Mouse (Mus musculus) lung, postnatal 14 days (tissue): Measurements from ENCODE around the gene Ntrk3.

Source experiments
- DNase-seq: peaks from one replicate; pipeline ENCODE4 v3.0.0; 2021

Ntrk3 gene

DNA sequence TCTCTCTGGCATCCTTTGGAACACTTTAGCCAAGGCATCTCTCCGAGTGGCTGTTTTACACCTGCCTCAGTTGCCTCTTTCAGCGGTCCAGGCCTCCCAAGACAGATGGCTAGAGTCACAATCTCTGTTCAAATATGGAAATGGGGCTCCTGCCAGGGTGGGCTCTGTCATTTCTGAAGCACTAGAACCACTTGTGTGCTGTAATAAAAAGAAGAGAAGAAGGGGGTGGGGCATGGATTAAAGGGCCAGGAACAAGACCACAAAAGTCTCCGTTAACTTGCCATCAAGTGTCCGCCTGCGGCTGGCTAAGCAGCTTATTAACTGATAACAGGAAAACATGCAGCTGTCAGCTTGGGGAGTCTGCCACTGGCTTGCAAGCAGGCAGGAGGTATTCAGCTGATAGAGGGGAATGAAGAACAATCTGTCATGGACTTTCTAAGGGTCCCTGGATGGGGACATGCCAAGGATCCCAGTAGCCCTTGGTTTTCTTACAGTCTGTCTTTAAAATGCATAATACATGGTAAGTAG lies 304.1 kb downstream of the Ntrk3 start:
- peak; percentile 21 for DNase-seq

DNA sequence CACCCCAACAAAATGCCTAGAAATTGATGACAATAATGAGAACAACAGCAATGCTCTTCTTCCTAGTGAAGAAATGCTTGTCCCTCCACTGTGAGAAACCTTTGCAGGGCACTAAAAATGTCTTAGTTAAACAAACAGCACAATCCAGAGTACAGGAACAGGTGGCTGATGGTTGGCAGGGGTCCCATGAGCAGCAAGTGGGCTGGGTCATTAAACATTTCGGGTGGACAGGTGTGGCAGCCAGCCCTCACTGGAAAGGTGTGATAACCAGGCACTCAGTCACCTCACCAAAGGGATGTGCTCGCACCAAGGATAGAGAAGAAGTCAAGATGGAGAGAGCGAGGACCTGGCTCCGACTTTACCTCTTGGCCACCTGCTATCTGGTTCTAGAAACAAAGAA lies 306.2 kb downstream of the Ntrk3 start:
- DNase-seq = no peak

DNA sequence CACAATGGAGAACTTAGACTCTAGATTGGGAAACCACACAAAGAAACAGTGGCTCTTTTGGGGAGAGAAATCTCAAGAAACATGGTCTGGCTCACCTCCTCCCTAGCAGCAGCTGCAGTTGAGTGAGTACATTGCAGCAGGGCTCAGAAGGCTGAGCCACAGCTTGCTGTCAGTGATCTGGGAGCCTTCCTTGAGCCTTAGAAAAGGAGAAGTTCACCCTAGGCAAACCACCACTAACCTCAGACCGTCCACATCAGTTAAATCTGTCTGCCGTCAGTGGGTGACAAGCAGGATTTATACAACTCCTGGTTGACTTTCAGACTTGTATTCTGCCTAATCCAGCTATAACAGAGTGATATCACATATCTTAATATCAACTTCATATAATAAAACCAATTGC lies 325.6 kb downstream of the Ntrk3 start:
- DNase-seq = no peak

DNA sequence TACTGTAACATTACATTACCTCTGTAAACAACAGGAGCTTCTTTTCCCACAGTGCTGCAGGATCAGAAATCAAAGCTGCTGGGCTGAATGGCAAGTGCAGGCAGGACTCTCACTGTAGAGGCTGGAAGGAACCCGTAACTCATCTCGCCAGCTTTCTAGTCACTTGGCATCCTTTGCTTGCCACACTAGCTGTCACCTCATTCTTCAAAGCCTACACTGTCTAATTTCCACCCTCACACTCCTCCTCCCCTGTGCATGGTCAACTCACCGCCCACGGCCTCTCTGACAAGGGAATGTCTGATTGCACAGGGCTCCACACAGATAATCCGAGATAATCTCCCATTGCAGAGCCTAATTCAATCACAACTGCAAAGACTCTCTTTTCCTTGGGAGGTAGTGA lies 327.8 kb downstream of the Ntrk3 start:
- DNase-seq = no peak

DNA sequence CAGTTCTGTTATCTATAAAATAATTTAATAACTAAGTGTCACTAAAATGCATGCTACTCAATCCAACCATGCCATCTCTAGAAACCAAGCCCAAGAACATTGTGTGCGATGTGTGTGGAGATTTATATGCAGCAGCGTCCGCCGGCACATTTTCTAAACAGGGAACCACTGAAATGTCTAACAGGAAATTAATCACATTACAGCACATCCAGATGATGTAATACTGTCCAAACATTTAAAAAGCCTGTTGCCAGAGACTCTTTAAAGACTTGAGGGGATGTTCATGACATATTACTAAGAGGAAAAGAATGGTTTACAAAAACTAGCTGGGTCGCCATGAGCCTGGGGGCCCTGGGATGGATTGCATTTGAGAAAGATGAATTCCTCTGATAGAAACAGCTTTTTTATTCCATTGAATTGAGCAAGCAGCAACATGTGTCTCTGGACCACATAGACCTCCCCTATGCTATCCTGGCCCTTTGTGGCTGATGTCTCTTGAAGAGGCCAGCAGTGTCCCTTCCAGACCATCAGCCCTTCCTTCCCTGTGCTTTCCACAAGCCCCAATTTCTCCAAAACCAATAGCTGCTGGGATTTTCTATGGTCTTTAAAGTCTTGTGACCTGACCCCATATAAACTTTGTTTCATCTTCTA lies 331.0 kb downstream of the Ntrk3 start:
- DNase-seq = no peak

DNA sequence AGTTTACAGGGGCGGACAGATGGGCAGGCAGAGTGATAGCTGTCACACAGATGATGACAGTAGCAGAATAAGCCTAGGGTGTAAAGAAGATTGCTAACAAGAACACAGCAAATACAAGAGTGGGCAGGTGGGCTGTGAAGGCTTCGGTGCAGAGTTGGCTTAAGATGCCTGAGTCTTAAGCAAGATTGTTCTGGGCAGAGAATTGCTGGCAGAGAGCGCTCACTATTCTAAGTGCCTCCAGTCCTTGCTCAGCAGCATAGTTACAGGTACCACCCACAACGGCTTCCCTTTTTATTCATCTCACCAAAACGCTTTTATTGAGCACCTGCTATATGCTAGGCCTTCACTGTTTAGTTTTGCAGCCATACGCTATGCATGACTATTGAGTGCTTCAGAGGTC lies 333.3 kb downstream of the Ntrk3 start:
- no peak for DNase-seq

DNA sequence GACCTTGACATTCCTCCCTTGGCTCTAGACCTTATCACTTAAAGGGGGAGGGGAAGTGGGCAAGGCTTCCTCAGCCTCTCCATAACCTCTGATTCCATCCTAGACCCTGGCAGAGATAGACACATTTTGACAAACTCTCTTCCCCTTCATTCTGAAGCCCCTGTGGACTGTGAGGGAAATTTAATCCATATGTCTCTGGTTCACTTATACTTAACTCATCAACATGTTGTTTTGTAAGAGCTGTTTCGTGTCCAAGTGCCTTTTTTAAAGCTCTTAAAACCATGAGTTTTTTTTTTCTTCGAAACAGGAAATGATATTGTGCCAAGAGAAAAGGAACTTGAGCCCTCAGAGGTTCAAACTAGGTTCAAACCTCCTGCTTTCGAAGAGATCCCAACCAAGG lies 335.3 kb downstream of the Ntrk3 start:
- no peak for DNase-seq

DNA sequence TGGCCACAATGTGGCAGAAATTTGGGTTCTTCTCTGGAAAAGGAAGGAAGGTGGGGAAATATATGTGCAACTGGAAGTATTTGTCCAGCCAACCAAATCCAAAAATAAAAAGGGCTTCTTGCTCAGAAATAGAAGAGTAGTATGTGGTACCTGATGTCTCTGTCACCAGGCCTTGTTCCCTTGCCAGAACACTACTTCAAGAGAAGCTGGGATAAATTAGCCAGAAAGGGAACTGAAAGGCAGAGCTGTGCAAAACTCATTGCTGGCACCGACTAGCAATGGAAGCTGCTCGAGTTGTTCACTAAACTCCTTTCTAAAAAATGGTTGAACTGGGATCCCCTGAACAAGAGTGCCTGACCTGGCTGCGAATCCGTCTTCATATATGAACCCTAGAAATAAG lies 337.6 kb downstream of the Ntrk3 start:
- DNase-seq = no peak

DNA sequence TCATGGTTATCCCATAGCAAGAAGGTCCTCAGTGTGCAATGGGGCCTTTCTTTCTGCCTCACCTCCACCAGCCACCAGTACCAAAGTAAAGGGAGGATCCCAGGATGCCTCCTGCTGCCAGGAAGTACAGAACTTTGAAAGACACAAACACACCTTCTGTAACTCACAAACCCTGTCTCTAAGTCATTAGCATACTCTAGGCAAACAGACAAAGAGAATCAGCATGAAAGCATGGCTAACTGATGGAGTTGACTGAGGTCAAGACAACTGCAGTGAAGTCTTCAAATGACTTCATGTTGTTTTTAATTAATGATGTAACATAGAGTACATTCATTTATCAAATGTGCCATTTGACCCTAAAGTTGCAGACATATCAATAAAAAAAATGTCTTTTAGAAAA lies 339.4 kb downstream of the Ntrk3 start:
- no peak for DNase-seq

DNA sequence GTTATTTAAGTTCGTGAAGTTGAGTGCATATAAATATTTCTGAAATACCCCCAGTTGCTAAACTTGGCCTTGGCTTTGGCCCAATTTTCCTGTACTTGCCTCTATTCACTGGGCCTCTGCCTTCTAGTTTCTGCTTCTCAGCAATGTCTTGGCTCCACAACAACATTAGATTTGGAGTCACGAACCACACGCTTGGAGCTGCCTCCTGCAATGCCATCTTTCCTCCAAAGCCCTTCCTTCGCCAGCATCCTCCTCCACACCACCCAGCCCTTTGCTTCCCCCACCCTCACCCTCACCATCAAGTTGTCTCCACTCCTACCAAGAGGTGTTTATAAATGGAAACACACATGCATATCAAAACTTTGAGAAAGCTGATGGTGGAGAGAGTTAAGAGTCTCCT lies 340.6 kb downstream of the Ntrk3 start:
- no peak for DNase-seq

DNA sequence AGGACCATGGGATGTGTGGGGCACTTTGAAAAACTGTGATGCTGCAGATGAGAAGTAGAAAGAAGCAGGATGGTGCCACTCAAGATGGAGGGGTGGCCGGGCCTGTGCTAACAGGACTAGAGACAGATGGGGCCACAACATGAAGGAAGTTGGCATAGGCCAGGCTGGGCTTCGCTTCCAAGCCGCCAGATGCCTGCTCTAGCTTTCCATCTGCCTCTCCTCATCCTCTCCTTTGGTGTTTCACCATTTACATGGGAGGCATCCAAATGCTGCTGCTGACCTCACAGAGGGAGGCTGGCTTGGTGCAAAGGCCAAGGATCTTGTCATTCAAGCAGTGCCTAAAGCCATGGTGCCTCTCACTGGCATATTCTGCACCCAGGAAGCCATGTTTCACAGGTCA lies 347.8 kb downstream of the Ntrk3 start:
- no peak for DNase-seq

DNA sequence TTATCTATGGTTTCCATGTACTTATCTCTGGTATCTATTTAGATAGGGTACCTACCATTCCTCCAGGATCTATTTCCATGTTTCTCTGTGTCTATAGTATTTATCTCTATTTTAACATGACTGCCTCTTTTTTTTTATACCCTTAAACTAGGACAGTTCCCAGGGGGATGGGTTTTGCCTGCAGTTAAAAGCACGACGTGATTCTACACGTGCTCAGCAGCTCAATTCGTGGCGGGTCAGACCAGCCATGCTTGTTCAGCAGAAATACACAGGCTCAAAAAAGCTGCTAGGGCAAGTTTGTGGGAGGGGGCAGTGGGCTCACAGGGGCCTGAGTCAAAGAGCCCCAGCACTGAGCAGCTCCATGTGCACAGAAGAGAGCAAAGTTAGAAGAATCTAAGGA lies 349.7 kb downstream of the Ntrk3 start:
- no peak for DNase-seq

DNA sequence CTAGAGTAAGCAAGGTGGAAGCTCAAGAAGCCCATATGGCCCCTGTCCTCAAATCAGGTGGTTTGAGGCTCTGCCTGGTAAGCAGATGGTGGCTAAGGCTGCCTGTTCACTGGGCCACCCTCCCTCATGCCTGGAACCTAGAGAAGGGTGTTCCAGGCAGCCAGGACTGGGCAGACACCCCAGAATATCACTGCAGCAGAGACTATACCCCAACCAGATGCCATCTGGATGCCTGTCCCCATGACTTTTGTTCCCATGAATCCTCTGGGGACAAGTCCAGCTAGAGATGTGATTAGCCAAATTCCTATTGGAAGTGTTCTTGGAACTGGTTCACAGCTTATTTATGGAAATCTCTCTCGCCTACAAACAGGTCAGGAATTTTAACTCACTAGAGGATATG lies 351.8 kb downstream of the Ntrk3 start:
- no peak for DNase-seq

DNA sequence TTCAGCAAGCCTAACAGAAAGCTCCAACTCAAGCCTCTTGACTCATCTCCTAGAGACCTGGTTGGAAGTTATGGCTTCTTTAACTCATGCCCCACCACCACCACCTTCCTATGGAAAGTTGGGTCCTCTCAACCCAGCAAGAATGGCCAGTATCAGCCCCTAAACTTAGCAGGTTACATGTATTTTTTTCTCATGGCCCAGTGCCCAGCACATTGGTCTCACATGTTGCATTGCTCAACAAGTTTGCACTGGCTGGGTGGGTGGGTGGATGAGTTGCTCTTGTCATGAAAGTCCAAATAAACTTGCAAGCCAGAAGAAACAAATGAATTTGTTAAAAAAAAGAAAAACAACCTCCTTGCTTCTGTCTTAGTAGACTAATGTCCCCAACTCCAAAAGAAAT lies 353.7 kb downstream of the Ntrk3 start:
- DNase-seq = peak; percentile 60

DNA sequence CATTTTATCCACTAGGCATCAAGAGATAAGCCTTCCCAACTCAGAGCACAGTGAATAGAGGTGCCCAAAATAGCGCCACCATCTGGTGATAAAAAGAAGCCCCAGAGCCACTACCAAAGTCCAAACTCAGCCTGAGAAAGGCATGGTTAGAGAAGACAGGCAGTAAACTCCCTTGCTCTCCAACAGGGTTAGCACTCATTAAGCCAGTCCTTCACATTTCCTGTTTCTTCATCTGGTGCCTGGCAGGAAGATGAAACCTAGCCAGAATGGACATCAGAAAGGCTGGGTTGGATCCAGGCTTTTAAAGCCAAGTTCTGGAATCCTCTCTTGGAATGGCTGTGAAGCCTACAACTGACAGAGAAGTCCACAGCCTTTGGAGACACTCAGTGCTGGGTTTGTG lies 355.7 kb downstream of the Ntrk3 start:
- DNase-seq = peak; percentile 28

DNA sequence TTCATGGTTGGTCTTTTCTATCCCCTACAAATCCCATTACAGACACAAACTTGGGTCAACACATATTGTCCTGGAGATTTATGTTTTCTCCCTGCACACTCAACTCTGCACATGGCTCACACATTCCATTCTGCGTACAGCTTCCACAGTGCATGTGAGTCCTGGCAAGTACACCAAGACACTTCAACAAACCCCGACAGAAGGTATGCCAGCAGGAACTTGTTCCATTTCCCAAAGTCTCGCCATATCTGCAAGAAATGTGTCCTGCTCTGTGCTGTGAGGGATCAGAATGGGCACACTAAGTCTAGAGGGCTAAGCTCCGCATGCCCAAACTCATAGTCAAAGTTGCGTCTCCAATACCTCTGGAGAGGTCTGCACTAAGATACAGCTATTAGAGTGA lies 358.0 kb downstream of the Ntrk3 start:
- no peak for DNase-seq

DNA sequence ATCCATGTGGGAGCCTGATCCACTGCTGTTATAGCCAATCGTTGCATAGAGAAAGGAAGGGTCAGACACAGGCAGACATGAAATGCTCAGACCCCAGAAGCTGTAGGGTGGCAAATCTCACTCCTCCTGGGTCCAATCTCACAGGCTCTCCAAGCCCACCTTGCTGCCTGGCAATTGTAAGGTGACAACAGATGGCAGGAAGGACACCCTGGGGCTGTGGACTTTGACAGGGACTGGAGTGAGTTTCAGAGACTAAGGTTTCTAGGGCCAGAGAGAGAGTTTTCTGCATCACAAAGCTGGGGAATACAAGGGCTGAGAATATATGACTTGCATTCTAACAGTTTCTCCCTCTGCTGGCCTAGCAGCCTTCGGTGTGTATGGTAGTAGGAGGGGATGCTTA lies 359.5 kb downstream of the Ntrk3 start:
- no peak for DNase-seq

DNA sequence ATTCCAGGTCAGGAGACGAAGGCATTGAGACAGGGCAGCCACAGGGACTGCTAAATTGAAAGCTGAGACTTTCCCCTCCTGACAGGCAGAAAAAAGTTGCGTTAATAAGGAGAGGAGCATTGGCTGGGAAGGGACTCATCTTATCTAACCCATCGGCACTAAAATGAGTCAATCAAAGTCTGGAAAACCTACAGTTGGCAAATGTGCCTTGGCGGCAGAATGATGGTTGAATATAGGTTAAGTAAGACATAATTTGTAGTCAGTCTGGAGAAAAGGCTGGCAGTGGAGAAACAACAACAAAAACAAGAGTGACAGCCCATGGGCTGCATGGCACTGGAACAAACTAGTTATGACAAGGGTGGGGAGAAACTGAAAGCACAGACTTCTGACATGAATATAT lies 360.9 kb downstream of the Ntrk3 start:
- DNase-seq = no peak

DNA sequence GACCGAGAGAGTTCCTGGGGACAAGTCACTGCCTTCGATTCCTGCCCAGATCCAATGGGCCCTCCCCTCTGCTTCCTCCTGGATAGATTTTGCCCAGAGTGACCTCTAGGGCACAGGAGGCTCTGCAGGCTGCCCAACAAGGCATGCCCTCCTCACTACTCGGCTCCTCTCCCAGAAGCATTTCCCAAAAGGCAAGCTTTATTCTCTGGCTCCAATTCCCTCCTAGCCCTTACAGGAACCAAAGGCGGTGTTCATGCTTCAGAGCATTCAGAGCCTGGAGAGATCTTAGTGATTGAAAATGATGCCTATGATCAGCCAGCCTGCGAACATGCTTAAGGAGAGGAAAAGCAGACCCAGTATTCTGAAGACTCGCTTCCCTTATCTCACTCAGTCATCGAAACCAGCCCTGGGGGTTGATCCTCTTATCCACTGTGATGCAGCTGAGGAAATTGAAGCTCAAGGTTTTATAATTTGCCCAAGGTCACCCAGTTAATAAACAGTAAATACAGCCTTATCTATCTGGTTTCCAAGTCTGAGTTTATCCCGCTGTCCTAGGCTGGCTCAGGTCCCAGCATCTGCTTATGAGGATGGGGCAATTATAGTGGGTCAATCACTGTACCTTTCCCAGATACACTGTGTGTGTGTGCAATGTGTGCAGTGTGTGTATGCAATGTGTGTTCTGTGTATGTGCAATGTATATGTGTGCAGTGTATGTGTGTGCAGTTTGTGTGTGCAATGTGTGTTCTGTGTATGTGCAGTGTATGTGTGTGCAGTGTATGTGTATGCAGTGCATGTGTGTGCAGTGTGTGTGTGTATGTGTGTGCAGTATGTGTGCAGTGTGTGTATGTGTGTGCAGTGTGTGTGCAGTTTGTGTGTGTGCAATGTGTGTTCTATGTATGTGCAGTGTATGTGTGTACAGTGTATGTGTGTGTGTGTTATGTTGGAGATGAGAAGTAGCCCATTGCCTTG lies 376.2 kb downstream of the Ntrk3 start:
- no peak for DNase-seq

DNA sequence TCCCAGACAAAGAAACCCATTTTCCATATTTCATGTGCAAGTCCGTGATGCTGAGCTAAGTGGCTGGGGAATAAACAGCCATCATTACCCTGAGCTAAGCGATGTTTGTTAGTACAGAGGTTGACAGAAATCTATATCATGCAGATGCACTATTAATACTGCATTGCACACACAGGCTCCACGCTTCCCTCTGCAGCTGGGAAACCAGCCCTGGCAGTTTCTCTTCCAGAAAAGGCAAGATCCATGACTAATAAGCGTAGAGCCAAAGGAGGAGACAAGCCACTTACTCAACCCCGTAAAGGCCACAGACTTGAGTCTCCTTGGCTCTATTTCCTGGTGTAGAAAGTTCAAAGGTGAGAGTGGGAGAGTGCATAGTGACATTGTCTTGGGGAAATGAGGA lies 390.3 kb downstream of the Ntrk3 start:
- DNase-seq = no peak

DNA sequence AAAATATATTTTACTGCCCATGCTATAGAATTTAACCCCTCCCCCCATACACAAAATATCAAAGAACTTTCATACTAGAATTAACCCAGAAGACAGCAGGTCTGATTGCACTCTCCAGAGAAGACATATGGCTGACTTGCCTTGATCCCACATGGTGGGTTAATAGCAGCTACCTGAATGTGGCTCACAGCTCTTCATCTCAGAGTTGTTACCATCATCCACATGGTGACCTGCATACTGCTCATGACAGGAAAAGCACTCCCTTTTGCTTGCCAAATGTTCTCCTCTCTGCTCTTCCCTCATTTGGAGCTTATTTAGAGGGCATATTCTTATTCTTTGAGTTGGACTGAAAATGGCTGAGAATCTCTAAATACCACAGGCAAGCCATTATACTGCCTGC lies 404.4 kb downstream of the Ntrk3 start:
- no peak for DNase-seq

DNA sequence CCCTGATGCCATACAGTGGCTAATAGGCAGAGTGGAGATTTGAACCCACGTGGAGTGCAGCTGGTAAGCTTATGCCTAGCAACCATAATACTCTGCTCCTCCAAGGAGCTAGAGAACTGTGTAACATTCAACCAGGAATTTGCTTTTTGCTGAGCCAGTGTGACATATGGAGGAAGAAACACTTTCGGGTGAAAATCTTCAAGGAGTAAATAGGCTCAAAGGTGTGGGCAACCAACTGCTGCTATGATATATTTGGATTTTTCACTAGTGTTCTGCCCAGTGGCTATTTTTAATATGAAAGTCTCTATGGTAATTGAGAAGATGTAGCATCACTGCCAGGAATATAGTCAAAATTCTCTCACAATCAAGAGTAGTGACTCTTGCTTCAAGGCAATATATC lies 409.5 kb downstream of the Ntrk3 start:
- no peak for DNase-seq

DNA sequence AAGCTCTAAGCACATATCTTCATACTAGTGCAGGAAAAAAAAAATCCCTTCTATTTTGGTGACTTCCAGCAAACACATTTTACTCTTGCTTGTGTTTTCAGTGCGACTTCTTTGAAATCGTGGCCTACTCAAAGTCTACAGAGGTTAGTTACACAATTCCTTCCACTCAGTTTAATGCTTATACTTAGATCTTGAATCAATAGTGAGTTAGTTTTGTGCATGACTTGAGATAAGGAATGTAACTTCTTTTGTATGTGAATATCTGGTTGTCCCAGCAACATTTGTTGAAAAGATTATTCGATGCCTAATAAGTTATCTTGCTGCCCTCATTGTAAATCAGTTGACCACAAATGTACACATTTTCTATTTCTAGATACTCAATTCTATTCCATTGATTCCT lies 411.6 kb downstream of the Ntrk3 start:
- DNase-seq = no peak

DNA sequence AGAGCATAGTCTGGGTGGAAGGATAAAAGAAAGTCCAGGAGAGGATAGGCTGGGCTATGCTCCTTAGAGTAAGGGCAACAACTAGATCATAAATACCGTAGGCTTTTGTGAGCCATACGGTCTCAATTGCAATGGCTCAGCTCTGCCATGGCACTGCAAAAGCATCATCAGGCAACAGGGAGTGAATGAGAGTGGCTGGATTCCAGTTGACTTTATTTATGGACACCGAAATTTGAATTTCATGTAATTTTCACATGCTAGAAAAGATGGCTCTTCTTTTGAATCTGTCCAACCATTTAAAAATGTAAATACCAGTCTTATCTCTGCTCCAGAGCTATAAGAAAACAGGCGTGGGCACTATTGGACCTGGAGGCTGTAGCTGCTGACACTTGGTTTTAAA lies 419.2 kb downstream of the Ntrk3 start:
- DNase-seq = no peak
